Mouse (Mus musculus): ENCODE results near the gene Olfr391-ps. TPM values are rescaled to one million over a fixed set of nuclear protein-coding genes. Genes with fewer than 3 reads are reported as not detected.

The Olfr391-ps gene
- not detected in 2 replicates for polyA plus RNA-seq (2015; fragmentation: Nextera tagmentation; extraction: Ambion mirVana)

DNA sequence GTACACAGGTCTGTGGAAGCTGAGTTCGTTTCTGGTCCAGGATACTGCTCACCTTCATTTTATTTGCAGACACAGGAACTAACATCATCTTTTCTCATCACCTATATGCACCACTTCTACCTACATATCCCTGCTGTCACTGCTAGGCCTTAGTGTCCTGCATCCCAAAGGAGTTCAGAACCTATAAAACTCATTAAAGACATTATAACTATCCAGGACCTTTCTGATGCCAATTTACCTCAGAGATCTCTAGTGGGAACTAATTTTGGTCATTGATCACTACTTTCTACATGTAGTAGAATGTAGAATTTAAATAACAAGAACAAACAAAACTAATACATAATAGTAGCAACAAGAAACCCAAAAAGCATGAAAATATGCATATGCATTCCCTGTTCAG is at the start of gene Olfr391-ps:
Gene Olfr391-ps (minus strand): TSS at position 101 of the 400 bp plus-strand sequence.
- no peak for ATAC-seq (ENCODE audit: low read depth)

DNA sequence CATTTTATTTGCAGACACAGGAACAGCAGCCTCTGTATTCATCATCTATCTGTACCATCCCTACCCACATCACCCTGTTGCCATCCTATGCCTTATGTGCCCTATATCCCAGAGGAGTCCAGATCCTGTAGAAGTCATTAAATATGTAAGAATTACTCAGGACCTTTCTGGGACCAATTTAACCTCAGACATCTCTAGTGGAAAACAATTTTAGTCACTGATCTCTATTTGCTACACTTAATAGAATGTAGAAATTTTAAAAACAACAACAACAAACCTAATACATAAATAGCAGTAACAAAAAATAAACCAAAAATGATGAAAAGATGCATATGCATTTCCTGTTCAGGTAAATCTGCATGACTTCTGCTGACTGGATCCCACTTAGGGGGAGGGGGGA is 48.5 kb upstream of the Olfr391-ps start, which contains the start of gene Olfr393:
Gene Olfr393 (minus strand): TSS at position 101 of the 400 bp plus-strand sequence.
- H3K9me3 ChIP-seq (replicated peaks), result no peaks in the 10 kb centered on the region
- H3K27me3 ChIP-seq, result no peaks in the 10 kb centered on the region
- no peaks in the 10 kb centered on the region for H3K36me3 ChIP-seq
- ATAC-seq (ENCODE audit: low read depth) (no peak), DNase-seq (no peak)
- no peak within 1 kb of the TSS for H3K9ac ChIP-seq
- no peaks in the 10 kb centered on the region for H3K4me1 ChIP-seq (replicated peaks)
- no peak within 1 kb of the TSS for H3K4me2 ChIP-seq
- no peak within 1 kb of the TSS for H3K4me3 ChIP-seq (replicated peaks)
- no peak within 1 kb of the TSS for H3K27ac ChIP-seq

More for the DNA sequence above, at the start of gene Olfr391-ps:
- Histone ChIP-seq H3K9ac (no peak within 1 kb of the TSS), H3K4me2 (no peak within 1 kb of the TSS), H3K27ac (no peak within 1 kb of the TSS), H3K36me3 (no peaks in the 10 kb centered on the region), H3K27me3 (no peaks in the 10 kb centered on the region), H3K4me1 (replicated peaks) (no peaks in the 10 kb centered on the region), H3K4me3 (replicated peaks) (no peak within 1 kb of the TSS), H3K9me3 (replicated peaks) (no peaks in the 10 kb centered on the region)
- DNase-seq, result no peak
- WGBS (ENCODE audit: insufficient replicate concordance), result 8% methylated on average over 1 of the region's 1 CpGs

DNA sequence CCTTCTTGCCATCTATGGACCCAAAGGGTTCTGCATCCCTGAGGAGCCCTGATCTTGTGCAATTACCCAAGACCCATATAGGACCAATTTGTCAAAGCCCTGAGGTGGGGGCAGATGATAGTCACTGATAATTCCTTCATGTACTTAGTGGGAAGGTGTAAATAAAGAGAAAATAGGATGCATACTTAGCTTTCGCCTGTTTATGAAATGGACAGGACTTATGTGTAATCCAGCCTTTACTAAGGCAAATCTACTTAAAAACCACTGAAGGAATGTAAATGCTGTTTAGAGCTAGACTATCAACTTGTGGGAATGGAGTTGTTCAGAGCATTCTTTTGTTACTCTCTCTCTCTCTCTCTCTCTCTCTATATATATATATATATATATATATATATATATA is 14.1 kb upstream of the Olfr391-ps start, which contains the start of gene Olfr392:
Gene Olfr392 (minus strand): TSS at position 101 of the 400 bp plus-strand sequence.
- ATAC-seq (ENCODE audit: low read depth), result no peak
- H3K27me3 ChIP-seq, result no peaks in the 10 kb centered on the region
- H3K4me1 ChIP-seq (replicated peaks), result no peaks in the 10 kb centered on the region
- no peak within 1 kb of the TSS for H3K4me3 ChIP-seq (replicated peaks)
- 78% methylated on average over 1 of the region's 1 CpGs for WGBS (ENCODE audit: insufficient replicate concordance)
- no peak for DNase-seq
- H3K9ac ChIP-seq, result no peak within 1 kb of the TSS
- no peak within 1 kb of the TSS for H3K27ac ChIP-seq
- H3K36me3 ChIP-seq, result no peaks in the 10 kb centered on the region
- H3K4me2 ChIP-seq, result no peak within 1 kb of the TSS
- H3K9me3 ChIP-seq (replicated peaks), result no peaks in the 10 kb centered on the region

DNA sequence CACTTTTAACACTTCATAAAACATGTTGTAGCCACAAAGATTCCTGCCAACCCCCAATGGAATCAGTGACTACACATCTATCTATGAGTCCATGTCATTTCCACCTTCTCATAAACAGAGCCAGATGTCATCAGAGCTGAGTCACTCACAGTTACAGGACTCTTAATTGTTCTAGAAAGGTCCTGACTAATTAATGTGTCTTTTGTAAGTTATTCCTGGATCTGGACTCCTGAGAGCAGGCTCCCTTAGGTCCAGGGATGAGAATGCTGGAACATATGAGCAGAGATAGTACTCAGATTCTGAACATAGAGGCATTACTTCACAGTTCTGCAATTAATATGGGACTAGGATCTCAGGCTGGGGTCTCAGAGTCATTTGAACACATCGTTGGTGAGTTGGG is 20.2 kb downstream of the Olfr391-ps start, which contains the start of gene Olfr390:
Gene Olfr390 (plus strand): TSS at position 301 of the 400 bp plus-strand sequence.
- ATAC-seq (ENCODE audit: low read depth) (no peak), DNase-seq (no peak)
- Histone ChIP-seq H3K36me3 (no peaks in the 10 kb centered on the region), H3K9ac (no peak within 1 kb of the TSS), H3K27ac (no peak within 1 kb of the TSS), H3K4me2 (no peak within 1 kb of the TSS), H3K4me3 (replicated peaks) (no peak within 1 kb of the TSS), H3K4me1 (replicated peaks) (no peaks in the 10 kb centered on the region), H3K27me3 (no peaks in the 10 kb centered on the region), H3K9me3 (replicated peaks) (no peaks in the 10 kb centered on the region)
- WGBS (ENCODE audit: insufficient replicate concordance), result 45% methylated on average over 1 of the region's 1 CpGs

DNA sequence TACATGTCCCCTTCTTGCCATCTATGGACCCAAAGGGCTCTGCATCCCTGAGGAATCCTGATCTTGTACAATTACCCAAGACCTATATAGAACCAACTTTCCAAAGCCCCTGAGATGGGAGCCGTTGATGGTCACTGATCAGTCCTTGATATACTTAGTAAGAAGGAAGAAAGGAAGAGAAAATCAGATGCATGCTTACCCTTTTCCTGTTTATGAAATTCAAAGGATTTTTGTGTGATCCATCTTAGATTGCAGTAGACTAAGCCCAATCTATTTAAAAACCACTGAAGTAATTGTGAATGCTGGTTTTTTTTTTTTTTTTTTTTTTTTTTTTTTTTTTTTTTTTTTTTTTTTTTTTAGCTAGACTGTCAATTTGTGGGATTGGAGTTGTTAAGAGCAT is 22.2 kb downstream of the Olfr391-ps start, which contains the start of gene Olfr389:
Gene Olfr389 (minus strand): TSS at position 101 of the 400 bp plus-strand sequence.
- 48% methylated on average over 1 of the region's 1 CpGs for WGBS (ENCODE audit: insufficient replicate concordance)
- Histone ChIP-seq H3K9ac (no peak within 1 kb of the TSS), H3K36me3 (no peaks in the 10 kb centered on the region), H3K4me2 (no peak within 1 kb of the TSS), H3K4me1 (replicated peaks) (no peaks in the 10 kb centered on the region), H3K27me3 (no peaks in the 10 kb centered on the region), H3K4me3 (replicated peaks) (no peak within 1 kb of the TSS), H3K27ac (no peak within 1 kb of the TSS), H3K9me3 (replicated peaks) (no peaks in the 10 kb centered on the region)
- no peak for DNase-seq
- no peak for ATAC-seq (ENCODE audit: low read depth)

DNA sequence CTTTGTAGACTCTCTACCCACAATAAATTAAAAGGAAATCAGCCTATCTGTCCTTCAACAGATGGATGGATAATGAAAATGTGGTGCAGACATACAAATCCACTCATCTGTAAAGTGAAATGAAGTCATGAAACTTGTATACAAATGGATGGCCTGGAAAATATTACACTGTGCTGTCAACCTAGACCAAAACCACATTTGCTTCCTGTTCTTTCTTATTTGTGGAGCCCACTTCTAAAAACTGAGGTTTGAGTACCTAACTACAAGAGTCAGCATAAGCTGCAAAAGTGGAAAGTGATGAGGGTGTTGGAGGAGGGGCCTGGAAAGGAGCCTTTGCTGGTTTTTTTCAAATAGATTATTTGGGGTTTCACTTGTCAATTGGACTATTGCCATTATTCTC is 43.7 kb downstream of the Olfr391-ps start:
- H3K9me3 ChIP-seq (replicated peaks), result no peaks in the 10 kb centered on the region; the same call in 1 of the 2 replicates
- ATAC-seq (ENCODE audit: low read depth) (no peak), DNase-seq (no peak)
- H3K4me2 ChIP-seq, result no peak overlapping the region
- no peaks in the 10 kb centered on the region for H3K27me3 ChIP-seq
- H3K9ac ChIP-seq, result no peak overlapping the region
- H3K27ac ChIP-seq, result no peak overlapping the region
- no peaks in the 10 kb centered on the region for H3K36me3 ChIP-seq
- H3K4me3 ChIP-seq (replicated peaks), result no peak overlapping the region
- H3K4me1 ChIP-seq (replicated peaks), result no peaks in the 10 kb centered on the region

Other genes with a start within 250 kb of the Olfr391-ps start
- gene Olfr385, start 210.0 kb downstream of the Olfr391-ps start, polyA plus RNA-seq (2015; fragmentation: Nextera tagmentation; extraction: Ambion mirVana), result not detected in 2 replicates
- gene Olfr384, start 204.5 kb downstream of the Olfr391-ps start, polyA plus RNA-seq (2015; fragmentation: Nextera tagmentation; extraction: Ambion mirVana), result not detected in 2 replicates
- gene Zfp735, start 114.3 kb downstream of the Olfr391-ps start, polyA plus RNA-seq (2015; fragmentation: Nextera tagmentation; extraction: Ambion mirVana), result not detected in 2 replicates
- gene Olfr389, start 22.3 kb downstream of the Olfr391-ps start, polyA plus RNA-seq (2015; fragmentation: Nextera tagmentation; extraction: Ambion mirVana), result not detected in 2 replicates
- gene Olfr390, start 20.1 kb downstream of the Olfr391-ps start, polyA plus RNA-seq (2015; fragmentation: Nextera tagmentation; extraction: Ambion mirVana), result not detected in 2 replicates
- gene Olfr392, start 14.0 kb upstream of the Olfr391-ps start, polyA plus RNA-seq (2015; fragmentation: Nextera tagmentation; extraction: Ambion mirVana), result not detected in 2 replicates
- gene Olfr393, start 48.4 kb upstream of the Olfr391-ps start, polyA plus RNA-seq (2015; fragmentation: Nextera tagmentation; extraction: Ambion mirVana), result not detected in 2 replicates
- gene Olfr394, start 87.7 kb upstream of the Olfr391-ps start, polyA plus RNA-seq (2015; fragmentation: Nextera tagmentation; extraction: Ambion mirVana), result not detected in 2 replicates
- gene Olfr395, start 106.2 kb upstream of the Olfr391-ps start, polyA plus RNA-seq (2015; fragmentation: Nextera tagmentation; extraction: Ambion mirVana), result not detected in 2 replicates
- gene Olfr23, start 133.6 kb upstream of the Olfr391-ps start, polyA plus RNA-seq (2015; fragmentation: Nextera tagmentation; extraction: Ambion mirVana), result not detected in 2 replicates
- gene Olfr397, start 157.8 kb upstream of the Olfr391-ps start, polyA plus RNA-seq (2015; fragmentation: Nextera tagmentation; extraction: Ambion mirVana), result not detected in 2 replicates
- gene Olfr398, start 187.4 kb upstream of the Olfr391-ps start, polyA plus RNA-seq (2015; fragmentation: Nextera tagmentation; extraction: Ambion mirVana), result not detected in 2 replicates

Measured in liver, embryonic 13.5 days (tissue).